Mouse (Mus musculus): ENCODE data around the gene Gm21983.

The Gm21983 gene

DNA sequence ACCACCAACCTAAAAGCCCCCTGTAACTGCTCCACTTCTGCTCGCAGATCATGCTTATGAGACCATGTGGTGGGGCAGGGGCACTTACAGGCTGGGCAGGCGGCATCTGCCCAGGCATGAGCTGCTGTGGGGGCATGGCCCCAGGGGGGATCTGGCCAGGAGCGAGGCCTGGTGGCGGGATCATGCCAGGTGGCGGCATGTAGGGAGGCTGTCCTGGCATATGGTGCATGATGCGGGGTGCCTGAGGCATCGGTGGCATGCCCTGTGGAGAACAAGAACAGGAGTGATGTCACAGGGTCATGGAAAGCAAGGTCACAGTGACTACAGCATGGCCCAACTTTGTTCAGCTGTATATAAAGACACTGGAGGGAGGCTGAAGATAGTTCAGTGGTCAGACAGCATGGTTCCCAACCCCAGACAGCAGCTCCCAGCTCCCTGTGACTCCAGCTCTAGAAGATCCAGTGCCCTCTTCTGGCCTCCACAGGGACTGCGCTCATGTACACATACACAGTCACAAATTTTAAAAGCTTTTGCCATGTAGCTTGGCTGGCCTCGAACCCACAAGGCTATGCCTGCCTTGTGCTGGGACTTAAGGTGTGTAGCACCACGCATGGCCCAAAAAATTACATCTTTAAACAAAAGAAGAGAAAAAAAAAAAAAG lies 8.5 kb upstream of the Gm21983 start:
- in situ Hi-C loops (cut with MboI, MseI): loop anchor here (25.0 kb wide), 1 partner anchor 1452 kb away; no protein-coding TSS in a partner anchor

DNA sequence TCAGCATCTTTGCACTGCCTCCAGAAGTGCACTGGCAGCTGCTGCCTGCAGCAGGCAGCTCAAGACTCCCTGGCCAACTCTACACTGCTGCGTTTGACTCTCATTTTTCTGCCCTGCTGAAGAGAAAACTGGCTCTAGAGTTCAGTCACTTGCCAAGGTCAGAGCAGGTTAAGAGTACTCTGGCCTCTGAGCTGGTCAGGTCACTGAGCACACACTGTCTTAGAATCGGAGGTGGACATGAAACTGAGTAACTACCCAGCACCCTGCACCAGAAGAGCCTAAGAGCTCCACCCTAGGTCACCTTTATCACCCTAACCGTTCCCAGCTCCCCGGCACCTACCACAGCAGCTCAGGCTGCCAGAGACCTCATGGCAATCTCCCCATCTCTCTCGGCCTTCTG lies 5.1 kb upstream of the Gm21983 start:
- in situ Hi-C loops (cut with MboI, MseI): loop anchor here (25.0 kb wide), 1 partner anchor 1449 kb away; no protein-coding TSS in a partner anchor

DNA sequence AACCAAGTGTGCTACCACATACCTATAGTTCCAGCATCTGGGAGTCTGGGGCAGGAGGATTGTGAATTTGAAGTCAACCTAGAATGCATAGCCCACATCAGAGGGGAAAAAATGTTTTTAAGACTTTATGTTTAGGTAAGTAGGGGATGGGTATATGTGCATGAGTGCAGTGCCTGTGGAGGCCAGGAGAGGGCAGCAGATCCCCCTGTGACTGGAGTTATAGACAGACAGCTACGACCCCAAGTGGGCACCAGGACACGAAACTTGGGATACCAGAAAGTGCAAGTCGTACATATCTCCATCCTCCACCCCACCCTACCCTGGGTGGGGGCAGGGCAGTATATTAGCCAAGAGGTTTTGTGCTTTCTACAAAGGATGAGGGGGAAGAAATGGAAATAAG lies 4.1 kb upstream of the Gm21983 start:
- in situ Hi-C loops (cut with MboI, MseI): loop anchor here (25.0 kb wide), 1 partner anchor 1448 kb away; no protein-coding TSS in a partner anchor

DNA sequence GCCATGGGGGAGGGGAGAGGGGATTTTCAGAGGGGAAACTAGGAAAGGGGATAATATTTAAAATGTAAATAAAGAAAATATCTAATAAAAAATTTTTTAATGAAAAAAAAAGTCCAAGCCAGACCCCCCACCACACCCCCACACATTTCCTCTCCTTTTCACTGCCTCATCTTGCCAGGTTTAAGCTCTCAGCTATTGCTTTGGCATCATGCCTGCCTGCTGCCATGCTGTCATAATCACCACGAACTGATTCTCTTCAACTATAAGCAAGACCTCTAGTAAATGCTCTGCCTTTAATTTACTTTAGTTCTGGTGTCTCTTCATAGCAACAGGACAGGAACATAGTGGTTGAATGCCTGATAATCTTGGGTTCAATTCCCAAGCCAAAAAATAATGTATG lies 1.6 kb upstream of the Gm21983 start:
- in situ Hi-C loops (cut with MboI, MseI): loop anchor here (25.0 kb wide), 1 partner anchor 1445 kb away; no protein-coding TSS in a partner anchor

DNA sequence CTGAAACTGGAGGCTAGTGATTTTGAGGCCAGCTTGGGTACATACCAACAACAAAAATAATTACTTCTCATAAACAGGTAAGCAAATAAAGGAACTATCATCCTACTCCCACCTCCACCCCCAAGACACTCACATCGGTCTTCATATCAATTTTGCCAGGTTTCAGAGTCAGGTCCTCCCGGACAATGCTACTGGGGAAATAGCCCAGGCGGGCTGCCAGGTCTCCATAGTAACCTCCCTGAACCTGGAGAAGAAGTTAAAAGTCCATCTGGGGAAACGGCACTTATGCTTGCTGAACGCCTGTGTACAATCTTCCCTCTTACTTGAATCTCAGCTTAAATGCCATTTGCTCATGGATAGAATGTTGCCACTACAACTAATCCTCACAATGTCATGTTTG lies 850 bp downstream of the Gm21983 start:
- in situ Hi-C loops (cut with MboI, MseI): loop anchor here (25.0 kb wide), 1 partner anchor 1443 kb away; no protein-coding TSS in a partner anchor

DNA sequence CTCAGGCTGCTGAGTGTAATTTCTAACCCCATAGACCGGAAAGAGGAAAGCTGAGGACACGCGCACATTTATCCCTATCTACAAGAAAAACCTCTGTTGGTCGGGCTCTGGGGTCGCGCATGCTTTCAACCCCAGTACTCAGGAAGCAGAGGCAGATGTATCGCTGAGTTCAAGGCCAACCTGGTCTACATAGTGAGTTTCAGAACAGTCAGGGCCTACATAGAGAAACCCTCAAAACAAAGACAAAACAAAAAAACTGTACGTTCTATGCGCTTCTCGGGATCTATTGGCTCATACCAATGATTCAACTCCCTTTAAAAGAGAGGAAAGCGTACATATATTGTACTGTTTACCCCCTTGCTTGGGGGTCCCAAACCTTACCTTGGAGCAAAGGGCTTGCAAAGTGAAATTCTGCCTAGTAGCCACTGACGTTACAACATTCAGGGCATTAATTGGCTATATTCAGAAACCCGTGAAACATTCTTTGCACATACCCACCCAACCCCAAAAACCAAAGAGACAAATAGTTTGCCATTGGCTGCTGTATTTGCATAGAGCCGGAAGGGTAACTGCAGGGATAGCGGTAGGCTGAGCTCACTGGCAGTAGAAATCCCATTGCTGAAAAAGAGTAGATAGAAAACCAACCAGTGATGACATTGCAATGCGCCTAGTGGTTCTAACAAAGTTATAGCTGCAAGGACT lies 1.5 kb downstream of the Gm21983 start:
- in situ Hi-C loops (cut with MboI, MseI): loop anchor here (10.0 to 25.0 kb wide), 2 partner anchors 55 to 1442 kb away; partner anchors contain the start of gene Coq8b

DNA sequence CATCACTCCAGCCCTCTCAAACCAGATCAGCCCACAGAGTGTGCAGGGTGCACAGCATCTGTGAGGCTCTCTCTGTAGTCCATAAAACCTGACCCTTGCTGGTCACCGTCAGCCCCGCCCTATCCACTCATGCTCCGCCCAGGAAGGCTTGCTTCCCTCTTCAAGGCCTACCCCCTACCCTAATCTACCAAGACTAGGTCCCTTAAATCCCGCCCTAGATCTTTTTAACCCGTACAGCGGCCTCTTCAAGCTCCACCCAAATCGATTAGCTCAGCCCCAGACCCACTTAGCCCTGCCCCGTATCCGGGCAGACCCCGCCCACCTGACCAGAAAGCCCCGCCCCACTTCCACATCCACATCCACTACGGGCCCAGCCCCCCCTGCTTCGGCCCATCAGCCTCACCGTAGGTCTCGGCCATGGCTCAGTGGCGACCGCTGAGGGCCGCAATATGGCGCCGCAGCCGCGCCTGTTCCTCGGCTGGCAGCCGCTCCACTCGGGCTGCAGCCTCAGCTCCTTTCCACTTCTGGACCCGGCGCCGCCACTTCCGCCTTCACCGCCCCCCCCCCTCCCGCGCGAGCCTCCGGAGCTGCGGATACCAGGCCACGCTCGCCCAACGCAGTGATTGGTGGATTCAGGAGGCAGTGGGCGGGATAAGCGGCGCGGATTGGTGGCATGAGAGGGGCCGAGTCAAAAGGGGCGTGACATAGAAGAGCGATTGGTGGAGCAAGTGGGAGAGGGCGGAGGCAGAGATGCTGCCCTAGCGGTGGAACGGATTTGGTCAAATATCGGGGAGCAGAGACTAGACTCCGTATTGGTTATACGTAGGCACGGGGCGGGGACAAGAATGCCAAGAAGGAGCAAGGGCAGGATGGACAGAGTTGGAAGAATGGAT lies 2.3 kb downstream of the Gm21983 start, which contains the start of gene Rab4b:
TSS of gene Rab4b (minus strand) at position 573 of the 893 bp plus-strand sequence.
- in situ Hi-C loops (cut with MboI, MseI): loop anchor here (10.0 to 25.0 kb wide), 2 partner anchors 56 to 1441 kb away; partner anchors contain the start of gene Coq8b

DNA sequence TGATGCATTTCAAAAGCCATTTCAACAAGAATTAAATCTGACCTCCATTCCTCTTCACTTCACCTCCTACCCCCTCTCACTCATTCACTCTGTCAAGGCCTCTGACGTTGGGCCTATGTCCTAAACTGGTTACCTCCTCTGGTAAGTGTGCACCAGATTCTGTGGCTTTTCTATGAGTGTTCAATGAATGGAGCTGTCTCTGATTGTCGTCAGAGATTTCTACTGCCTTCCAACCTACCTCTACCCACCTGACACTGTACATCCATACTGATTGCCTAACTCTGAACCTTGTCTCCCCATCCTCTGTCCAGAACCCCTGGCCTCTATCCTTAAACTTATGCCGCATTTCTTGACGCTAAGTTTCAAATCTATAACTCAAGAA lies 3.0 kb downstream of the Gm21983 start:
- in situ Hi-C loops (cut with MboI, MseI): loop anchor here (10.0 to 25.0 kb wide), 2 partner anchors 57 to 1441 kb away; partner anchors contain the start of gene Coq8b

DNA sequence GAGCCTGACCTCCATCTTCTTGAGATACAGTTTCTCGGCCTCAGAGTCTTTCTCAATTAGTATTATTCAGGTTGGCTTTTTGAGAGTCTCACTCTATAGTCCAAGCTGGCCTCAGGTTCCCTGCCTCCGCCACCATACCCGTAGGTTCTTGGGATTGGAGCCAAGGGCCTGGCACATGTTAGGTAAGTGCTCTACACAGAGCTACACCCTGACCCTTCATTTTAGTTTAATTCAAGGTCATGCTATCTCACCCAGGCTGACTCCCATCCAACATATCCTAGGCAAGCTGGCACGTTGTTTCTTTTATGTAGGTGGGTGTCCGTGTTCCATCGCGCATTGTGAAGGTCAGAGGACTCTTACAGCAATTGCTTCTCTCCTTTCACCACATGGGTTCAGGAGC lies 6.0 kb downstream of the Gm21983 start:
- in situ Hi-C loops (cut with MboI, MseI): loop anchor here (10.0 to 25.0 kb wide), 2 partner anchors 60 to 1438 kb away; partner anchors contain the start of gene Coq8b

DNA sequence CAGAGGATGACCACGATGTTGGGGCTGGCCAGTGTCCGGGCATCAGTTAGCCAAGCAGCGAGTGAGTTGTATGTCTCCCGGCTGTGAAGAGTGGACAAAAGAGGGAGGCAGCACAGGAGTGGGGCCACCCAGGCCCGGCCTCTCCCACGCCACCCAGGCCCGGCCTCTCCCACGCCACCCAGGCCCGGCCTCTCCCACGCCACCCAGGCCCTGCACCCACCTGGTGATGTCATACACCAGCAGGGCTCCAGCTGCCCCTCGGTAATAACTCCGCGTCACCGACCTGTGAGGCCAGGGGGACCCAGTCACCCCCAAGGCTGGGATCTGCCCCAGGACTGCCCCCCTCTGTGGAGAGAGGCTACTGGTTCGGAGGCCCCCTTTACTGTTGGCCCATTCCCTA lies 6.4 kb downstream of the Gm21983 start:
- in situ Hi-C loops (cut with MboI, MseI): loop anchor here (10.0 kb wide), 1 partner anchor 60 kb away; the partner anchor contains the start of gene Coq8b

DNA sequence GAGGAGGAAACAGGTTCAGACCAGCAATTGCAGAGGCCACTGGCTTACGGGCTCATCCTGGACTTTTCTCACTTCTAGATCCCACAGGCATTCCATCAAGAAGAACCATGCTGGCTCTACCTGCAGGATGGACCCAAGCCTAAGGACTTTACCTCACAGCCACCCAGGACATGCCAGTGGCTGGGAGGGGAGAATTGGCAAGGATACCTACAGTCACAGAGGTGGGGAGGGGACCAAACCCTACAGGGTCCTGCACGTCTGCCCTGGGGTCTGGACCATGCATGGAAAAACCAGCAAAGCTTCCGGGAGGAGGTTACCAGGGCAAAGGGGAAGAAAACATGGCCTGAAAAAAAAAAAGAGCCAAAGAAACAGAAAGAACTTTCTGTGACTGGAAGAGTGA lies 9.9 kb downstream of the Gm21983 start:
- in situ Hi-C loops (cut with MboI, MseI): loop anchor here (10.0 kb wide), 1 partner anchor 64 kb away; the partner anchor contains the start of gene Coq8b

DNA sequence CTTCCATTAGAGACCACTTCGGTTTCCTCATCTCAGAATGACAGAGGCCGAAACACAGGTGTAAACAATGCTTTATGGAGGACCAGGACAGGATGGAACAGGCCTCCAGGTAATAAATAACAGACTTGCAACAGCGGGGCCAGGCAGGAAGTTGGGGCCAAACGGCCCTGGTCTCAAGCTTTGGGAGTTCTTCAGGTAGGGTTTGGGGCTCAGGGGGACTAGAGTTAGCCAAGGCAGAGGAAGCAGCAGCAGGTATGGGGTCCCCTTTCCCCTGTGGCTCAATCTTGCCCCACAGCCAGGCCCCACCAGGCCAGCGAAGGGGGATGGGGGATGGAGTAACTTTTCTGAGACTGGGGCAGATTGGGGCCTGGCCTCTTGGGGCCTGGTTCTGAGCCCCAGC lies 12.5 kb downstream of the Gm21983 start:
- in situ Hi-C loops (cut with MboI, MseI): no loop called here

DNA sequence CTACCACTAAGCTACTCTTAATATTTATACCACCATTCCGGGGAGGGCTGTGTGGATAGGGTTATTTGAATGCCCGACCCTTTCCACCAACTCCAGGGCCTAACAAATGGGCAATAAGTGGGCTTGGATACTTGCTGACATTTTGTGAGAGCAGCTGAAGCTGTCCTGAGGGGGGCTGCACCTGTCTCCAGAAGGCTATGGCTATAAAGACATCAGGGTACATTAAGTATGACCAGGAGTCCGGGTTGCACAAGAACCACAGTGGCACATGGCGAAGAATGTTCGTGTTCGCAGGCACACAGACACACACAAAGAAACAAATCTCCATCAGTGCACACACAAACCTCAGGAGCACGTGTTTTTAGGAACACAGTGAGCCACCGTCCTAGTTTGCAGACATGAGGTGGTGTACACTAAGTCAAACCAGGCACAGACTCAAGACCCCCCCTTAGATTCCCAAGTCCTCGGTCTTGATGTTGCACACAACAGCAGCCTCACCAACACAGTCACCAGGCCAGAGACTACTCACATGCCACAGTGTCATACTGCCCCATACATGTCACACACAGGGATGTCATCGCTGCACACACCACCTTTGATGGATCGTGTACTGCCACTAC lies 13.3 kb downstream of the Gm21983 start:
- in situ Hi-C loops (cut with MboI, MseI): no loop called here

DNA sequence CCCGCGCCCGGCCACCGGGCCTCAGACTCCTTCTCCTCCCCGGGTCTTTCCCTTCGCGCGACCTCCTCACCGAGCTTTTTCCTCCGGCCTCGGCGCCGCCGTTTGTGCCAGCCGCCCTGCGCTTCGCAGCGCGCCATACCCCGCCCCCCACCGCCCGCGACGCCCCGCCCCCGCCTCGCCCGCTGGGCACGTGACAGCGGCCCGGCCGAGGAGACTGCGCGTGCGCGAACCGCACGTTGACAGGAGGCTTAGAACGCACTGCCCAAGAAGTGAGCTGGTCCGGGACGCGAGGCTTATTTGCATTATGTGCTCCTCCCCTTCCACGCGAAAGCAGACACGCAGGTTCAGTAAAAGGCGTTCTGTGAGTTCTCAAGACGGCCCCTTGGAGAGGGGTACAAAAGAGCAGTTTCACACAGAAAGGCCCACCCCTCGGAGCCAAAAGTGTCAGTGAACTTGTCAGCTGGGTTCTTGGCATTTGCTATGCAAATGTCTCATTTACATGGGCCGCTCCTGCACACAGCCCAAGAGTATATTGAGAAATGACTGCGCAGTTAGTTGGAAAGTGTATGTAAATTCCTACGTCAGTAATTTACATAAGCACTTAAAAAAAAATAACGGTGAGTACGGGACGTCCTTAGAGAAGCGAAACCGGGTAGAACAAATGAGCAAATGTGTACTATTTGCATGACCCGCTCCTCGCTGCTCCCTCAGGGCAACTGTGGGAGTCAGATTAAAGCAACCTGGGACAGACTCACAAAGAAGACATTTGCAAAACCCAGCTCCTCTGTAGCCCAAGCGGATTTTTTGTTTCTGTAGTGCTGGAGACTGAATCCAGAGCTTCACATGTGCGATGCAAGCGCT lies 14.0 kb downstream of the Gm21983 start, which contains the start of gene Egln2:
TSS of gene Egln2 (minus strand) at position 189 of the 861 bp plus-strand sequence.
- in situ Hi-C loops (cut with MboI, MseI): no loop called here

DNA sequence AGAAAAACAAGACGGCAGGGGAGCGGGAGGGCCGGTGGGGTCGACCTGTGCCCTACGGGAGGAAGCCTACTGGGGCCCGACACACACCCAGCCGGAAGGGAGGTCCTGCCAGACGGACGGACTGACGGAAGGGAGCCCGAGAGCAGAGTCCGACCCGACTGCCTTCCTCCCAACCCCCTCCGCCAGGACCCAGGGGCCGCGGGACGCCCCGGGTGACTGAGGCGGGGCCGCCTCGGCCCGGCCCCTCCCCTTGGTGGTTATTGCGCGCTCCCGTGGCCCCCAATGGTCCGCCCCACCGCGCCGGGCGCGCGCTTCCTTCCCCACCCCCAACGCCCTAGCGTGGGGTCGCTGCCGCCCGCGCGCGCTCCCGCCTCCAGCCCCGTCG lies 14.7 kb downstream of the Gm21983 start:
- in situ Hi-C loops (cut with MboI, MseI): no loop called here

DNA sequence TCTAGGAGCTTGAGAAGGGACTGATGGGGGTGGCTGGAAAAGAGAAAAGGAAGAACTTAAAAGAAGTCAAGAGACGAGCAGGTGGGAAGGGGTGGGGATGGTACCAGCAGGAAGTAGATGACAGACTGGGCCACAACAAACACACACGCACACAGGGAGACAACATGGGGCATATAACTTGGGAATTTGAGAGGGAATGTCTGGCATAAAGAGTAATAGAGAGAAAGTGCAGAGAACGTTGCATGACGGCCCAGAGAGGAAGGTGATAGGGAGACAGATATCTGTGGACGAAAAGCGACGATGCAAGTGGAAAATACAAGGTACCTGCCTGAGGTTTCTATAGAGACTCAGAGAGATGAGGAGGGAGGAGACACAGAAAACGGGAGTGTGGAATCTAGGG lies 15.2 kb downstream of the Gm21983 start:
- in situ Hi-C loops (cut with MboI, MseI): no loop called here

DNA sequence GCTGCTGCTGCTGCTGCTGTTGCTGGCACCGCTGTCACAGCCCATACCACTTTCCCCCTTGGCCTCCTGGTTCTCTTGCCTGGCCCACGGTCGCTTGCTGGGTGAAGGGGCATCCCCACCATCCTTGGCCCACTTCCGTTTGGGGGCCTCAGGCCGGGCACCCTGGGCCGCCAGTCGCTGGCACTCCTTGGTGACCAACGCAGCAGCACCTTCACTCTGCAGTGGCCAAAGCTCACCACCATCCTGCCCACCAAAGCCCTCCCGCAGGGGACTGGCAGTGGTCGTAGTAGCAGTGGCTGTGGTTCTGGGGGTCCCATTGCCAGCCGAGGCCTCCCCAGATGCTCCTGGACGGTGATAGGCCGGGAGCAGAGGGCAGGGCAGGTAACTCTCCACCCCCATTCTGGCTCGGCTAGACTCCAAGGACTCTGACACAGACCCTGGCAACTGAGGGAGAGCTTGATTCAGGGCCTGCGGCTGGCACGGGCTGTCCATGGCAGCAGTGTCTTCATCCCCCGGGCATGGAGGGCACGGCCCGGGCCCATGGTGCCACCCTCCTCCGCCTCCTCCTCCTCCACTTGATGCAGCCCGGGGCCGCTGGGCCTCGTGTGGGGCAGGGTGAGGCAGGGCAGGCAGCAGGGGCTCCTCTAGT lies 15.8 kb downstream of the Gm21983 start:
- in situ Hi-C loops (cut with MboI, MseI): no loop called here

DNA sequence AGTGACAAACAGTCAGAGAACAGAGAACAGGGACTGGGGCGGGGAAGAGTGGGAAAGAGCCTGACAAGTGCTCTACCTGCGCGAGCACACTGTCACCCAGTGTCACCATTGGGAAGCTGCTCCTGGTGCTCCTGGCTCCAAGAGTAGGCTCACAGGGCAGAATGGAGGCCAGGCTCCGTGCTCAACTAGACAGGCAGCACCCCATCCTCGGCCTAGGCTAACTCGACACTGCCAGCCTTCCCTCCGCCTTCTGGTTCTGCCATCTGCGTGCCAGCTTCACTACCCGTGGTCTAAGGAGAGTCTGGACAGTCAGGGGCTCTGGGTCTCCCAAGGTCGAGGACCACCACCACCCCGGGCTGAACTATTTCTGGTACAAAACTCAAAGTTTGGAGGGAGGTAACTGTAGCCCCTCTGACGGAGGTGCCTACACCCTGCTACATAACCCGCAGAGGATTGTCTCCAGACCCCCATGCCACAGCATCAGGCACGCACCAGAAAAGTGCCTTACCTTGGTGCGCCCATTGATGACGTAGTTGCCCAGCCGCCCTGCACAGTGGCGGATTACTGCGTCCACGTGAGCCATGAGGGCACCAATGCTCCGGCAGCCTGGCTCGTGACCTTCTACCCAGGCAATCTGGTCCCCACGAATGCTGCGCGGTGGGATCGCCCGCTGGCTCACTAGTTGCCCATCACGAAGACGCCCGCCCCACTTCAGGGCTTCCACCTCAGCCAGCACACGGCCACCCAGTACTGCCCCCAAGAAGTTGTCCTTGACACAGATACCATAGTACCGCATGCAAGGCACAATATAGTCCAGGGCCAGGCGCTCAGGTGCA lies 16.6 kb downstream of the Gm21983 start:
- in situ Hi-C loops (cut with MboI, MseI): no loop called here

DNA sequence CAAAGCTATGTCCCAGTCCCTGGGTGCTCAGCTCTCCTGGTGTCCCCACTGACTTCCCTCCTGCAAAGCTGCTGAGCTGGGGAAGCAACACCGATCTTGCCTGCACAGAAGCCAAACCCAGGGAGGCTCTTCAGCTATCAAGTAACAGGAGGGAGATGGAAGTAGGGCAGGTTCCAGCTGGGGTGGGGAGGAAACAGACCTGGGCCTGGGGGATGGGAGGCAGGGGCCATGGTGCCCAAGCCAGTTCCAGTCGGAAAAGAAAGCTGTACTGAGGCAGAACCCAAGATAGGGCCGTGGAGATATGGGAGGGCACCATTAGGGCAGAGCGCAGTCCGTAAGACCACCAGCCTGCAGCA lies 17.5 kb downstream of the Gm21983 start:
- in situ Hi-C loops (cut with MboI, MseI): no loop called here
